Mouse (Mus musculus) gastrocnemius, adult 8-10 months (tissue): ENCODE results near the gene Sf3b1. TPM values are rescaled to one million over a fixed set of nuclear protein-coding genes. Genes with fewer than 3 reads are reported as not detected.
A peak's percentile ranks its signal among the peaks of the same experiment; 100 is the strongest.
"Not testable (repeated sequence)": the region's sequence is repeated elsewhere in the genome, so short reads cannot be mapped to it uniquely, and the experiment has no call there.

Experiments used
- DNase-seq, 2 experiments: peaks; one replicate each; pipeline ENCODE4 v3.0.0; 2022; ENCODE audit warnings: low spot score in 2 of 2
- total RNA-seq, 4 experiments: library from RNA; stranded (reverse); gene quantifications; 2 replicates each; pipeline ENCODE4 v1.2.4; 2022

Gene Sf3b1
- total RNA-seq: 10 to 100 TPM; 45.9 to 57.9 (median 52.4) TPM

DNA sequence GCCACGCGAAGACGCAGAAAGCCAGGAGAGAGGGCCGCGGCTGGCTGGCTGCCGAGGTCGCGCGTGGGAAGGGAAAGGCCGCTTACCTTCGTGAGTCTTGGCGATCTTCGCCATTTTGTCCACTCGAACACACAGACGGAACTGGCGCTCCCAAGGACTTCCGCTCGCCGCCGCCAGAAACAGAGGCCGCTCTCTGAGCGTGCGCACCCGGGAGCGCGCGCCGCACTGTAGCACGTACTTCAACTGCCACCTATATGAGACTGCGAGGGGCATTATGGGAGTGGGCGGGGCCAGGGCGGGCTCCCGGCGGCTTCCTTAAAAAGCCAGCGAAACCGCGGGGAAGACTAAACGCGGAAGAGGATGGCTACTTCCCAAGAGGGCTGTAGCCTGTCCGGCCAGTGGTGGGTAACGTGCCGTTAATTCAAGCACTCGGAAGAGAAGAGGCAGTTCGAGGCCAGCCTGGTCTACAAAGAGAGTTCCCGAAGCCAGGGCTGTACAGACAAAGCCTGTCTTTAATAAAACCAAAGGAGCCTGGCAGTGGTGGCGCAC, at the start of gene Sf3b1:
TSS of gene Sf3b1 (minus strand) at position 229 of the 549 bp plus-strand sequence.
- peak; percentile 93 to 96 for DNase-seq

DNA sequence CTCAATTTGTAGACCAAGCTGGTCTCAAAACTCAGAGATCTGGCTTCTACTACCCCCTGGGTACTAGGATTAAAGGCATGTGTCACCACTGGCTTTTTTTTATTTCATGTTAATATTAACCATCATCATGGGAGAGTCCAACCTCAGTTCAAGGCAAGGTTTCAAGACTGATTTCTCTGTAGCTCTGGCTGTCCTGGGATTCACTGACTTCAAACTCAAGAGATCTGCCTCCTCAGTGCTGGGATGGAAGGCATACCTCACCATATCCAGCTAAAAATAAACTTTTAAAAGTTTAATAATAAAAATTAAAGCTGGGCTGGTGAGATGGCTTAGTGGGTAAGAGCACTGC, 49.1 kb upstream of the Sf3b1 start:
- no peak for DNase-seq

DNA sequence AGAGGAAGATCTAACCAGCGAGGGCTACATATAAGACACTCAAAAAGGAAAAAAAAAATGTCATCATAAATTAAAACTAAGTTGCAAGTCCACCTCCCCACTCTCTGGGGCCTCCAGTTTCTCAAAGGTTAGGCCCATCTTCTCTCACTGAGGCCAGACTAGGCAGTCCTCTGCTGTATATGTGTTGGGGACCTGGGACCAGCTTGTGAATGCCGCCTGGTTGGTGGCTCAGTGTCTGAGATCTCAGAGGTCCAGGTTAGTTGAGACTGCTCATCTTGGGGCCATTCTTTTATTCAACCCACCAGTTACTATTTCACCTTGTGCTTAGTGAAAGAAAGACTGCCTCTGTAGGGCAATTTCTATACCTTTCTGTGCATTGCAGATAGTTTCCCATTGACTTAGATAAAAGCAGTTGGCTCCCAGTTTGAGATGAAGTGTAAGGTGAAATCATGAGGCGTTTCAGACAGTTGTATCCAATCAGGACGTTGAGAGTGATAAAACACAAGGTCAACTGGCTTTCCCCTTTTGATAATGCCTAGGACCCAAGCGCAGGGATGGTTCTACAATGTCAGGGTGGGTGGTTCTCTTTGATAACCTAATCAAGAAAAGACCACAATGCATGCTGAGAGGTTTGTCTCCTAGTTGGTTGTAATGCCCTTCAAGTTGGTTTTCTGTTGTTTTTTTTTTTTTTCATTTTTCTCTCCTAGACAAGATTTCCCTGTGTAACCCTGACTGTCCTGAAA, 48.5 kb upstream of the Sf3b1 start:
- DNase-seq: no peak

DNA sequence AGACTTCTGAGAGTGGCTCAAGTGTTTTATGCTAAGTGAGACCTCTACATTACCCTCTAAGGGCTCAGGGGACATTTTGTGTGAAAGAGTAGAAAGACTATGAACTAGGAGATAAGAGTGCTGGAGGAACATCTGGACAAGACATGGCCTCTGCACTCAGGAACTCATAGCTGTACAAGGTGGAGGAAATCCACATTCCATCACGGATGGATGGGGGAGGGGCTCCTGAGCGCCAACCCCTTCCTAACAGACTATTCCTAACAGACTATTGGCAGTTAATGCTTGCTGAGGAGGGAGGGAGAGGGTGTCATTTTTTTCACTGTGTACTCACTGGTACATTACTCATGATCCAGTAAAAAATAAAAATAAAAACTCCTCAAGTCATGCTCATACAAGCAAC, 47.5 kb upstream of the Sf3b1 start:
- no peak for DNase-seq

DNA sequence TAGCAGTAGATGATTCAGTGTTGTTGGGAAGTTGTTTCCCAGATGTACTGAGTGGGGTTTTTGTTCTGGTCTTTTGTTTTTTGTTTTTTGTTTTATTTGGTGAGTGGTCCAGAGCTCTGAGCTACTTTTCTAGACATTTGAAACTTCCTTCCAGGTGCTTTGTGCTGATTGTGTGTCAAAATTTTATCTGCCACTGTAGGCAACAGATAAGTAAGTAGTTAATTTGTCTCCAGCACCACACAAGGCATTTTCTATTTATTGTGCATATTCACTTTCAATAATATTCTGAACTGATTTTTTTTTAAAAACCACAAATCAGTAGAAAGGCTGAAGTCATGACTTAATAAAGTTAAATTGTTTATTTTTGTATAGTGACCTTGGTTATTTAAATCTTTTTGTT, 45.0 kb upstream of the Sf3b1 start:
- DNase-seq: not testable (repeated sequence)

DNA sequence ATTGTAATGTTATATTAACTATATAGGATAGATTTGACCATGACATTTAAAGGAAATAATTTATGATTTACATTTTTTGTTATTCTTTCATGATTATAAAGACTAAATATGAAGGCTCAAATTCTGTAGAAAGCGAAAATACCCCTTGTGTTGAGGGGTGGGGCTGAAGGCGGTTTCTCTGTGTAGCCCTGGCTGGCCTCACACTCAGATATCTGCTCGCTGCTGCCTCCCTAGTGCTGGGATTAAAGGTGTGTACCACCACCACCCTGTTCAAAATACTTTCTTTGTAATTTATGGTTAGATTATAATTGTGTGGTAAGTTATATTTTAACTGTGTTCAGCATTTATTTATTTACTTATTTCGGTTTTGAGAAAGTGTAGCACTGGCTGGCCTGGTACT, 34.5 kb upstream of the Sf3b1 start:
- no peak for DNase-seq

DNA sequence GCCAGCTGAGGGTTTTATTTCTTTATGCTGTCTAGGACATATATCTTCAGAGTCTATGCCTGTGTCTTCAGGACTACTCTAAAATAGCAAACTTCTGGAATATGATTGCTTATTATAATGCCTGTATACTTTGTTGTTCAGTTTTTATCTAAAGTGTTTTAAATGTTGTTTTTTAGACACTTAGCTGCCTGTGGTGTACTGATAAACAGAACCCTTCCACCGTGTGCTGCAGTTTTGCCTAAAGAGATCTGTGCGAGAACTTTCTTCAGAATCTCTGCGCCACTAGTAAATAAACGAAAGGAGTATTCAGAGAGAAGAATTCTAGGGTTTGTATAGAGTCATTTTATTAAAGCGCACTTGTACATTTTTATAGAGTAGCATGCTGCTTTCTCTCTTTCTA, 33.8 kb upstream of the Sf3b1 start:
- no peak for DNase-seq

DNA sequence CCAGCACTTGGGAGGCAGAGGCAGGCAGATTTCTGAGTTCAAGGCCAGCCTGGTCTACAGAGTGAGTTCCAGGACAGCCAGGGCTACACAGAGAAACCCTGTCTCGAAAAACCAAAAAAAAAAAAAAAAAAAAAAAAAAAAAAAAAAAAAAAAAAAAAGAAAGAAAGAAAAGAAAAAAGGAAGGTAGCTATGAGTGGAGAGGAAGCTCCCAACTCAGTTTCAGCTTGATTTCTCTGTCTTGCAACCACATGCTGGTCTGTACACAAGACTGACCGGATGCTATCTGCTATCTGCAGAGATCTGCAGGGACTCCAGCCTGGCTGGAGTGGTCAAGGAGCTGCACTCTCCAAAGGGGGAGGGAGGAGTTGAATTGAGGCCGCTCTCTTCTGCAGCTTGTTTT, 31.1 kb upstream of the Sf3b1 start:
- DNase-seq: not testable (repeated sequence)

DNA sequence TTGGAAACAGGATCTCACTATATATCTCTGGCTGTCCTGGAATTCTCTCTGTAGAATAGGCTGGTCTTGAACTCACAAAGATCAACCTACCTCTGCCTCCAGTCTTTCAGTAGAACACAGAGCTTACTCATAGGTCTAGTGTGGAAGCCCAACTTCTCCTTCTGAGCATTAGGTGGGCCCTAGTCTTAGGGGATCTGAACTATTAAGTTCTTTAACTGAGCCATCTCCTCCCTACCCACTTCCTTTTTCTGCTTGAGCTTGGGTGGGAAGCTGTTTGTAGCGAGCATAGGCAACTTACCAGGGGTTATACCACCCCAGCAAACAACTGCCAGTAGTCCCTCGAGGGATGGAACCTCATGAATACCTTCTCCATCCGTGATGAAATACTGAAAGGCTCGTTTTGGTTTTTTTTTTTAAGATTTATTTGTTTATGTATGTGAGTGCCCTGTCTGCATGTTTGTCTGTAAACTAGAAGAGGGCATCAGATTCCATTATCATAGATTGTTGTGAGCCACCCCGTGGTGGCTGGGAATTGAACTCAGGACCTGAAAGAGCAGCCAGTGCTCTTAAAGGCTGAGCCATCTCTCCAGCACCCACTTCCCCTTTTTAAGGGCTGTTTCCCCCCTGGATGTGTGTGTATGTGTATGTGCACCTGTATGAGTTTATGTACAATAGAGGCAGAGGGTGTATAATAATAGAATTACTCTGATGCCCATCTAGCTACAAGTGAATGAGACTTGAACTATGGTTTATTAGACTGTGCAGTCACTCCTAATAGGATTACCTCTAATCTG, 28.2 kb upstream of the Sf3b1 start:
- no peak for DNase-seq

DNA sequence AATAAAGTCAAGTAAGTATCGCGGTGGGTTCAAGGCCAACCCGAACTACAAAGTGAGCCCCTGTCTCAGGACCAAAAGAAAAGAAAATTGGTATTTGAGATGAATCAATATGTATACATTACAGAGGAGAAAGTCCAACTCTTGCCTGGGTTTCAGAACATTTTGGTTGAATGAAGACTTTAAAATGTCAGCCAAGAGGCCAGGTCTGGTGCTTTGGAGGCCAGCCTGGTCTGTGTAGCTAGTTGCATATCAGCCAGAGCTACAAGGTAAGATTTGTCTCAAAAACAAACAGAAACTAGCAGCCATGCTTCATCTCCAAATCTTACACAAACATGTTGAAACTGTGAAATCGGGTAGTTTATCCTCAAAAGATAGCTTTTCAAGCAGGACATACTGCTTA, 26.3 kb upstream of the Sf3b1 start:
- DNase-seq: no peak

DNA sequence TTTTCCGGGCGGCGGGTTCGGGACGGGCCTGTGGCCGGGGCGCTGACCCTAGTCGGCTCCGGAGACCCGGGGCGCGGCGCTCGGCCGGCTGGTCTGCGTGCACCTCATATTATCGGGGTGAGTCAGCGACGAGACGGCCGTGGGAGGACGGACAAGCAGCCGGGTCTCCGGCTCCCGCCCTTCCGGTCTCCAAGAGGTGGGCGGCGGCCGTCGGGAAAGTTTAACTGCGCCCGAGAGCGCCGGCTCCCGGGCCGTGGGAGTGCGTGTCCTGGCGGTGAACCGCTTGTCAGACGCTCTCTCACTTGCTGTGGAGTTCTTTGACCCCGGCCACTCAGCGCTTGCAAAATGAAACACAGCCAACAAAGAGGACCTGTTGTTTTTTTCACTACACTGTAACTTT, 25.7 kb upstream of the Sf3b1 start:
- DNase-seq: peak in 1 of 2 experiments; percentile 75

DNA sequence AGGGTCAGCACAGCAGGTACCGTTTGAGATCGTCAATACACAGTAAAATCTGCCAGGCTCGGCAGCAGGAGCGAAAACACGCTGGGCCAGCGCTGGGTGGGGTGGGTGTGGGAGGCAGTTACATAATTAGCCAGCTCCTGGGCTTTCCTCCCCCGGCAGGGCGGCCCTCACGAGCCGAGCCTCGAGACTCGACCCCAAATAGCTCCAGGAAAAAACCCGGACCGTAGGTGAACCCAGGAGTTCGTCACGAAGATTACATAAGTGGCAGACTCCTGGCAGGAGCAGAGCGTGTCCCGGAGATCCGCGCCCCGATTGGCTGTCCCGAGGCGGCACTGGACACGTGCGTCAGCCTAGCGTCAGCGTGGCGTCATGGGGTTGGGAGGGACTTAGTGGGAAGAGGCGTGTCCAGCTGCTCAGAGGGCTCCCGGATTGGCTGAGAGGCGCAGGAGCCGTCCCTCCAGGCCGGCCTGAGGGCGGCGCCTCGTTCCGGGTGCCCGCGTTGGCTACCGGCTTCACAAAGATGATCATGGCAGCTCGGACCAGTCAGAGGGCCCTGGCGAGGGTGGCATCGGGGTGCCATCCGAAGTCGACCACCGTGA, 25.2 kb upstream of the Sf3b1 start, which contains the start of gene Coq10b:
TSS of gene Coq10b (plus strand) at position 416 of the 599 bp plus-strand sequence.
- peak; percentile 97 to 99 for DNase-seq

DNA sequence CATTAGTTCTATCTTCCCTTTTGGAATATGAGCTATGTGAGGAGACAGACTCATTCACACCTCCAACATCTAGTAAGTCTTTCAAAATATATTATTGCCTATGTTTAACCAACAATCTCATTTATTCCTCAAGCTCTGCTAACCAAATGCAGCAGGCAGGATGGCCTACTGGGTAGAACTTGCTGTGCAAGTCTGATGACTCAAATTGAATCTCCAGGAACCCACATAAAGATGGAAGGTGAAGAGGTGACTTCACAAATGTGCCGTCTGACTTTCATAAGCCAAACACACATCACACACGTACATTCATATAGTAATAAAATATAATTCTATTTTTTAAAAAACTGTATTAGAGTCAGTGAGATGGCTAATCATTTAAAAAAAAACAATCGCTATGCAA, 24.4 kb upstream of the Sf3b1 start:
- no peak for DNase-seq

DNA sequence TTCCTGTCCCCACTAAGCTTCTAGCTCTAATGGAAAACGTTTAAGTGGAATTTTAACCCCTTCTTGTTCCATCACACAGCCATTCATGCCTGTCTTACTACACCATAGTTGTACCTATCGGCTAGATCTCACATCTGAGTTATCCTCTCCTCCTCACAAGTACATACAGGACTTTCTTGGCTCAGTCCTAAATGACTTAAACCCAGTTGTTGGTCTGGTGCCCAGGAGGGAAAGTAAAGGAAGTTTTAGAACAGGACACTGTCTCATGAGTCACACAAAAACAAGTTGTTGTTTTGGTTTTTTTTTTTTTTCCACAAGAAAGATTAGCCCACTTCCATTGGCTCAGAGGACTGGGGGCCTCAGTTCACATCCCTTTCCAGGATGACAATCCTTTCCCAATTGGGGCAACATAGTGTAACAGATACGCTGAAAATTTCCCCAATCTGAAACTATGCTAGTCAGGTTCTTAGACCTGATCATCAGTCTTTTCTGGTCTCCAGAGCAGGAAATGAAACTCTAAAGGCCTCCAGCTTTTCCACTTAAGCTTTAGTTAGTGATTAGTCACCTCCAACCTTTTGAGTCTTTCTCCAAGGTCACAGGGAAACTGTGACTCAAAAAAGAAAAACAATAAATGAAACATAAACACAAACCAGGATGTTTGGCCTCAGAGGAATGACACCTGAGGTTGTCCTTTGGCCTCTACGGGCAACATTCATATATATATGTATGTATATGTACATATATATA, 21.7 kb upstream of the Sf3b1 start:
- DNase-seq: no peak

DNA sequence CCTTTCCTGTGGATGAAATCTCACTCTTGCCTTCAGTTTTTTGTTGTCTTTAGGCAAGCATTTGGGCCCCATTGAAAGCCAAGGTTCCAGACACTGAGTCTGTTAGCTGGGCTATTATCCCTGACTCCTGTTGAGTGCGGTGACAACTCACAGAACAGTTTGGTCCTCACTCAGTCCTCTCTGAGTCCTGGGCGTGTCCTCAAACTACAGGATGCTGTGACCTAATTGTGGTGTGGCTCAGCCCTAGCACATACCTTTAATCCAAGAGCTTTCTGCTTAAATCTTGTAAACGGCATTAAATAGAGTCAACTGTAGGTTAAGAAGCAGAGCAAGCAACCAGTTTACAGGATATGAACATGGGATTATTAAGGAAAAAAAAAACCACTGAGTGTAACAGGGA, 15.9 kb upstream of the Sf3b1 start:
- no peak for DNase-seq

DNA sequence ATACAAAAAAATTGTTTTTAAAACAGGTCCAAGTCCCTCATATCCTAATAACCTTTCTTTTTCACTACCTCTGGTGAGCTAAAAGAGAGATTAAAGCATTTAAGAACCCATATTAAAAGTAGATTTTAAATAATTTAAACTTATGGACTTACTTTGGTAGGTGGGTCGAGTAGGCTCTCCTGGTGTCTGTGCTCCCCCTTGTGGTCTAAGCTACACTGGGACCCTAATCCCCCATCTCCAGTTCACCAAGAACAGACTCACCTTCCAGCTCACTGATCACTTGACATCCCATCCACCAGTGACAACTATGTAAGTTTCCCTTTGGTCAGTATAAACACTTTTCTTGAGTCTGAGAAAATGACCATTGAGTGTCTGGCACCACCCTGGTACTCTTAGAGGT, 15.0 kb upstream of the Sf3b1 start:
- DNase-seq: no peak

DNA sequence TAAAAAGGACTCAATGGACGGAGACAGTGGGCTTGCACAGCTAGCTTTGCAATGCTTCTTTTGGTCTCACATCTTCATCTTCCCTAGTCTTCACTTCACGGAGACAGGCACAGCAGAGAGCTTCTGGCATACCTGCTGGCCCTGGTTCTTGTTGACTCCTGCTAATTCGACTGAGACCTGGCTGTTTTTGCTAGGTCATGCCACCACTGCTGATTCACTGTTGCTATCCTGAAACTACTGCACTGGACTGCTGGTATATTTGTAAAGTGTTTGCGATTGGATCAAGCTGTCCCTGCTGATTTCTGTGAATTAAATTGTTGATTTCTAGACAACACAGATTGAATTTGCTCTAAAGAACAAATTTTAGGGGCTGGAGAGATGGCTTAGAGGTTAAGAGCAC, 14.4 kb upstream of the Sf3b1 start:
- DNase-seq: no peak

DNA sequence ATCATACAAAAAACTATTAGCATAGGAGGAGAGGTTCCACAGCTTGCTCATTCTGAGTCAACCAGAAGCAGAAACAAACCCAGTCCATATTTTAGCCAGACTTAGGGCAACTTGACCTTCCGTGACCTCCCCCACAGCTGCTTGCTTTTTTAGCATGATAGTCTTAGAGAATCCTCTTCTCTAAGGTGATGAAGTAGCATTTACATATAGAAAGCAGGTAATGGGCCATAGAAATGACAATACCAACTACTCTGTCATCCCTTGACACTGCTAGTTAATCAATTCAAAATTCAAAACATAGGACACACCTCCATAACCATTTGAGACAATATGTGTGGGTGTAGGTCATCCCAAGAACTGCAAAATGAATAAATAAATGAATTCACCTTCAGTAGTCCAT, 12.7 kb upstream of the Sf3b1 start:
- no peak for DNase-seq

DNA sequence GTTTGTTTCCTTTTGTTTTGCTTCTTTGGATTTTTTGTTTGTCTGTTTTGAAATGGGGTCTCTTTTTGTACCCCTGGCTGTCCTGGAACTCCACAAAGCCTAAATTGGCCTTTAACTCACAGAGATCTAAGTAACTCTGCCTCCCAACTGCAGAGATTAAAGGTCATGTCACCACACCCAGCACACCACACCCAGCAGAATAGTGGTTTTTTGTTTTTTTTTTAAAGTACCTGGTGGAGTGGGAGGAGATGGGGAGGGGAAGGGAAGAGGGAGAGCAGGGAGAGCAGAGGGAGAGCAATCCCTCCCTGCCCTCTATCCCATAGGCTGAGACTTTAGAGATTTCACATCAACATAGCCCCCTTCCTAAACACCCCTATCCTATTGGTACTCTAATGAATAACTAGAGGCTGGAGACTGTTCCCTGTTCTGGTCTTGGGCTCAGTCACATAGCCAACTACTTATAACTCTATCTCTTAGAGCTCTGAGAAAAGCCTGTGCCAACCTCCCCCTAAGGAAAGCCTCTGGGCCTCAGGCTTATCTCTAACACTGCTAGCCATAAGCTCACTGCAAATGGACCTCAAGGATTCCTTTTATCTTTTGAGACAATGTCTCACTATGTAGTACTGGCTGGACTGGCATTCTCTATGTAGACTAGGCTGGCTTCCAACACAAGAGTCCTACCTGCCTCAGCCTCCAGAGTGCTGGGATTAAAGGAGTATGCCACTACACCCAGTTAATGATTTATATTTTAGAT, 3.9 kb upstream of the Sf3b1 start:
- DNase-seq: no peak

DNA sequence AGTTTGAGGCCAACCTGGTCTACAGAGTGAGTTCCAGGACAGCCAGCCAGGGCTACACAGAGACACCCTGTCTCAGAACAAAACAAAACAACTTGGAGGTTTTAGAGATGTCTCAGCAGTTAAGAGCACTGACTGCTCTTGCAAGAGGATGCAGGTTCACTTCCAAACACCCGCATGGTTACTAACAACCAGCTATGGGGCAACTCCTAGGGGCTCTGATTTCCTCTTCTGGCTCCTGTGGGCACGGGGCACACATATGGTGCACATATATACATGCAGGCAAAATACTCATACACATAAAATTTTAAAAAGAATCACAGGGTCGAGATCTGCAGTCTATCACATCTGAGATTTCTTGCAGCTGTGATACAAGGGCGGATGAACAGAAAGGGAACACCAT, 2.2 kb upstream of the Sf3b1 start:
- DNase-seq: no peak
